Mouse (Mus musculus): ENCODE measurements around the gene Wdr20rt. TPM values are rescaled to one million over a fixed set of nuclear protein-coding genes. Genes with fewer than 3 reads are reported as not detected.

Wdr20rt gene
- polyA plus RNA-seq, 1 experiment from 2014 or later: not detected

Other genes starting within 250 kb of the Wdr20rt start
- gene Prpf39, start 189.2 kb upstream of the Wdr20rt start, polyA plus RNA-seq (2014; fragmentation: Nextera tagmentation; extraction: Ambion mirVana): 40.0 and 46.5 TPM in 2 replicates
- 504 and 510 TPM in 2 replicates for gene Fkbp3, start 151.5 kb upstream of the Wdr20rt start, polyA plus RNA-seq (2014; fragmentation: Nextera tagmentation; extraction: Ambion mirVana)
- 7.8 and 9.7 TPM in 2 replicates for gene Fancm, start 149.9 kb upstream of the Wdr20rt start, polyA plus RNA-seq (2014; fragmentation: Nextera tagmentation; extraction: Ambion mirVana)
- gene Mis18bp1, start 52.9 kb upstream of the Wdr20rt start, polyA plus RNA-seq (2014; fragmentation: Nextera tagmentation; extraction: Ambion mirVana): 37.2 and 42.7 TPM in 2 replicates